Mouse (Mus musculus) adrenal gland, adult 18-20 months (tissue): Measurements from ENCODE around the gene Slc12a8. TPM values are rescaled to one million over a fixed set of nuclear protein-coding genes. Genes with fewer than 3 reads are reported as not detected.

Experiments used
- DNase-seq, 2 experiments: peaks; one replicate each; pipeline ENCODE4 v3.0.0; 2021 to 2022; ENCODE audit warnings: low spot score in 2 of 2
- total RNA-seq, 2 experiments: library from RNA; stranded (reverse); gene quantifications; 1 replicate in 1 of 2; 2 replicates in 1 of 2; pipeline ENCODE4 v1.2.3; 2021

Slc12a8 gene
- total RNA-seq, 2 experiments from 2014 or later, result 0.29 to 0.43 TPM

- peak in 1 of 2 experiments; percentile 43 for DNase-seq
Observed at GRCm38 (mm10) chr16:33581661-33582099, 64.6 kb downstream of the Slc12a8 start.

GRCm38 (mm10) chr16:33582495-33582894 is 65.4 kb downstream of the Slc12a8 start:
- DNase-seq, result no peak

DNA sequence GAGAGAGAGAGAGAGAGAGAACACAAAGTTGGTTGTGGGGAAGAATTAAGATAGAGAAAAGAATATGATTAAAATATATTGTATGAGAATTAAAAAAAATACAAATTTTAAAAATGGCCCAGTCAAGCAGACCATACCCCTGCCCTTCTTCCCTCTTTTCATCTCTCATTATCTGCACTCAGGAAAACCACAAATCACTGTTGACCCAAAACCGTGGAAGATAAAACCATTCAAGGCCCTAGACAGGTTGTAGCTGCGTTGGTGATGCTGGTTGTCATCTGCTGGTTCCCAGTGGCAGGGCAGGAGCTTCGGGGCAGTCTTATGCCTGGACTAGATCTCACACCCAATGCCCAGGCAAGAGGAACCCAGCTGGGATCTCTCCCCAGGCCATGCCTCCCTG is 66.2 kb downstream of the Slc12a8 start:
- DNase-seq, result no peak

DNA sequence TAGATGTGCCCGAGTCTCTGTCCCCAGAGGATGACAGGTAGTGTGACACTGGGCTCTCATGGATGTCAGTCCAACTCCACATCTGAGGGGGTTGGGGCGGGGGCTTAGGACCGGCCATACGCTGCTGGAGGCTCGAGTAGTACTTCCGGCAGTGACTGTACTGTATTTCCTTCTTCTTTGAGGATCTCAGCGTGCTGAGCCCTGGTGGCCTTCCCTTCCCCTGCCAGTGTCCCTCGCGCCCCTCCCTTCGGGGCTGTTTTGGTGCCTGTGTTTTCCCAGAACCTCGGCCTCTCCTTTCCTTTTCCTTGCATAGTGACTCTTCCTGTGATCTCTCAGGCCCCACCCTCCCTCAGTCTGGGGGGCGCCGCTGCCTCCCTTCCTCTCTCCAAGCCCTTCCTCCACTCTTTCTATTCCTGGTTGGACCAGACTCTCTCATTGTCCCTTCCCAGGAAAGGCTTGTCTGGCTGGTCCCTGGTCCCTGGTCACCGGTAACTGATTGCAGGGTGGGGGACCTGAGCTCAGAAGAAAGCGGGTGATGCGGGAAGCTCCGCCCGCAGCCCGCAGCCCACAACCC is 66.8 kb downstream of the Slc12a8 start:
- peak in 1 of 2 experiments; percentile 43 for DNase-seq

- DNase-seq, result no peak
Observed at GRCm38 (mm10) chr16:33584455-33585082, 67.4 kb downstream of the Slc12a8 start.

DNA sequence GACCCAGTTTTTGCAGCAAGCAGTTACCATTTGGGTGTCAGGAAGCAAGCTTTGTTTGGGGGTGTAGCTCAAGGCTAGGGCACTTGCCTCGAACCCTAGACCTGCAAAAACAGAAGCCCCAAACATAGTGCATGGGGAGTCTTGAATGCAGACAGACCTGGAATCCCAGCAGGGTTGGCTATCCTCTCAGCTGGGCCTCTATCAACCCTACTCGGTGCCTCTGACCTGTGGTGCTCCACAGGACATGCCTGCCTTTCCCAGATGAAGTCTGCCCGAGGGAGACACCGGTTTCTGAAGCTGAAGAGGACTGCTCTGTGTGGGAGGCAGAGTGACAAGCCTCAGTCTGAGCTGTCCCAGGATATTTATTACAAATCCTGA is 67.9 kb downstream of the Slc12a8 start:
- DNase-seq, result no peak

GRCm38 (mm10) chr16:33587283-33588127 is 70.4 kb downstream of the Slc12a8 start:
- DNase-seq, result no peak

- no peak for DNase-seq
Observed at GRCm38 (mm10) chr16:33588845-33589244, 71.7 kb downstream of the Slc12a8 start.

DNA sequence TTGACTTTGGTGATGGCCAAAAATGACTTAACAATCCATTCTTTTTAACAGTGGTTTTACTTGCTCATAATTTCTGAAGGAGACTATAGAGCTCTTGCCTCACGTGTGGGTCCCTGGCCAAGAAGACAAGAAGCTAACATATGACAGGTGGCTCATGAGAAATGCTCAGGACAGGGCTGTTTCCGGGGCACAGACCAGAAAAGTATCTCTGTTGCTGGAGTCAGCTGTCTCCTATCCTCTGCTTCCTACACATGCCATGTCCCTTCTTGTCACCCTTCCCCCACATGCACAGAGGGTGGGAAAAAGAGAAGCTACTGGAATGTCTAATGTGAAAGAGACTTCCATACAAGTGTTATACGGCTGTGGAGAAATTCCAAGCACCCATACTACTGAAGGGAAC is 73.3 kb downstream of the Slc12a8 start:
- DNase-seq, result no peak

GRCm38 (mm10) chr16:33591390-33592067 is 74.4 kb downstream of the Slc12a8 start:
- DNase-seq, result no peak

- no peak for DNase-seq
Observed at GRCm38 (mm10) chr16:33592286-33592685, 75.2 kb downstream of the Slc12a8 start.

DNA sequence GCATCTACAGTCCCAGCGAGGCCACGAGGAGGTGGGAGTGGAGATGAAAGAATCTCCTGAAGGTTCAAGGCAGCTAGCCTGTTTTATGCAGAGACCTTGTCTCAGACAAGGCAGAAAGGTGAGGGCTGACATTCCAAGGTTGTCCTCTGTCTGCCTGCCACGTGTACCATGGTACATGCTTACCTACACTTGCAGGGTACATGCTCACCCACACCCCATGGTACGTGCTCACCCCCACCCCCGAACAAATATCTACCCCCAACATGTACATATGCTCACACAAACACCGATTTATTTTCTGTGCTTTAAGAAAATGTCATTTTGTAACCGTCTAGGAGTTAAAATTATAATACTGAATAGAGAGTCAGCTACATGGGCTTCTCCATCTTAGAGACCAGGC is 76.3 kb downstream of the Slc12a8 start:
- no peak for DNase-seq

DNA sequence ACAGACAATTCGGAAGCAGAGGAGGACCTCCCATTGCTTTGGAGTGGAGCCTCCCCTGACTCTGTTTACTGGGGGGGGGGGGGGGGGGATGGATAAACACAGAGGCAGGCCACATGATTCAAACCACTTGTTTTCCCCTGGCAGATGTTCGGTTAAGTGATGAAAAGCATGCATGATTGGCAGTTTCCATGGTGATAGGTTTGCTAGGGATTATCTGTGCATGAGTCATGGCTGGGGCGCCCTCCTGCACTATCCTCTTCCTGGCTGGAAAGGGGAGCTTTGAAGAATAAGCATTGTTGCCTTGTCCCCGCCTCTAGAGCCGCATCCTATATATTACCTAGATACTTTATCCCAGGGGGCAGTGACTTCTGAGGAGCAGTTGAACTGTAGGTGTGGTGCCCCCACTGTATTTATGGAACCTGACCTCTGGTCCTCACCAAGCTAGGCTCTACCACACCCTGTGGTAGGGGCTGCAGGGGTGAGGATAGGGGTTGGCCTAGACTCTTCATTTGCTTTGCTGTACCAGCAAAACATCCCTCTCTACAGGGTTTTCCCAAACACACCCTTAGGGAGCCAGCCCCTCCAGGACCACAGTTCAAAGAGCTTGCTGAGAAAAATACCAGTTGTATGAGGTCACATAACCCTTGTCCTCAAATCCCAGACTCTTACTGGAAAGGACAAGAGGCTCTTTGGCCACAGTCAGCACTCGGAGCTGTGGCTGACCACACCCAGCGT is 77.1 kb downstream of the Slc12a8 start:
- no peak for DNase-seq

DNA sequence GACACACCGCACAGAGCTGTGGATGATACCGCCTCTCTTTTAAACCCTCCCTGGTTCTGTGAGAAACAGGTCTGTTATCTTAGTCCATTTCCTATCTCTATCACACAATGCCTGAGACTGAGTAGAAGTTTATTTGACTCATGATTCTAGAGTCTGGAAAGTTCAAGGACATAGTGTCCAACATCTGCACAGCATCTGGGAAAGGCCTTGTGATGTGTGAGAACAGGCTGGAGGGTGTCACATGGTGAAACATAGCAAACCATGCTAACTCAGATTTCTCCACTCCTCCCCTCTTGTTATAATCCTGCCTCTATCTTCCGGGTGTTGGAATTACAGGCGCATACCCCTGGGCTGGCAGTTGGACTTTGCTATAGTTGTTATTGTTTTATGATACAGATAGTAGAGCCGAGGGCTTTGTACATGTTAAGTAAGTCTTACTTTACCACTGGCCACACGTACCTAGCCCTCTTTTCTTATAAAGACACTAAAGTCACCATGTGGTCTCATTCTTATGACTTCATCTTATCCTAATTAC is 78.2 kb downstream of the Slc12a8 start:
- no peak for DNase-seq

- no peak for DNase-seq
Observed at GRCm38 (mm10) chr16:33596213-33596612, 79.1 kb downstream of the Slc12a8 start.

GRCm38 (mm10) chr16:33600216-33600615 is 83.1 kb downstream of the Slc12a8 start:
- DNase-seq, result no peak

DNA sequence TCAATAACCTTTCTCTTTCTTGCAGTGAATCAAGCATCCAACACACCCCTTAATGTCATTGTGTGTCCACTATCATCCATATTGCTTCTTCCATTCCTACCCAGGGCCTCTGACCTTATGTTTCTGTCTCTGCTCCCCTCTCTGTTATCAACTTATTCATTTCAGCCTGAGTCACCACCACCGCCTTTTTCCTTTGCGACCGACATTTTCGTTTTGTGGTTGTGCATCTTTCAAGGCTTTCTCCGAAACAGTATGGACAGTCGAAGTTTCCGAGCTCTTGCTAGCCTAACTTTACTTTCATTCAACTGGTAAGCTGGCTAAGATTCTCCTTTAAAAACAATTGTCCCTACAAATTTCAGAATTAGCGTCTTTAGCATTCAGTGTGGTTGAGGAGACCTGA is 84.2 kb downstream of the Slc12a8 start:
- no peak for DNase-seq

DNA sequence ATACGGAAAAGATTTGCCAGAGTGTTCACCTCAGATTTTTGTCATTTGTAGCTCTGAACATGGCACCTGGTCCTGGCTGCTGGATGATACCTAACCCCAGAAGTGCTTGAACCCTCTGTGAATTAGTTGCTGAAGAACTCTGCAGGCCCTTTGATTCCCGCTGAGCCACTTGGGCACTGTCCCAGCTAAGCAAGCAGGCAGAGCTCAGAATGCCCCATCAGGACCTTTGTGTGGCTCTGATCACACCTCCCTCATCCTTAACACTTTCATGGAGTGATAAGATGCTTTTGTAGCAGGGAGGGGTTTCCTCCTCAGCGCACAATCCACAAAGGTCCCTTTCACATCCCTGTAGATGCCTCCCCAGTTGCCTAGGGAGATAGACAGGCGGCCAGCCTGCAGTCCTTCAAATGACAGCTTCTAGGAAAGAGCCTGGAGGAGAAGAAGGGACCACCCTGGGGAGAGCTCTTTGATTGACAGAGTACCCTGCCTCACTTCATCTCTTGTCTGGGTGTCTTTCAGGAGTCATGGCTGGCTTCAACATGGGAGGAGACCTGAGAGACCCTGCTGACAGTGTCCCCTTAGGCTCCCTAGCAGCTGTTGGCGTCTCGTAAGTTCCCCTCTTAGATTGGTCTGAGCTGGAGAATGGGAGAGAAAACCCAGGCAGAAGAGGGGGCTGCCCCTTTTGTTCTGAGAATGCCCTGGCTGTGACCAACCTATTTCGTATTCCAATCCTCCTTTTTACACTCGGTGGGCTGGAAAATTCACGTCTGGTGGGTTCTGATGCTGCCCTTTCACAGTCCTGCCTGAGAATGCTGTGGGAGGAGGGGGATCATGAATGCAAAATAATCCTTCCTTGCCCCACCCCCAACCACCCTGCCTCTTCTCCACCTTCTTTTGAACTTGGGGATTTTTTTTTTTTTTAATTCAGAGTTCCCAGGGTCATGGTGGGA is 88.8 kb downstream of the Slc12a8 start:
- DNase-seq, result no peak
